Mouse (Mus musculus): ENCODE measurements around the gene Slc10a7.

DNA sequence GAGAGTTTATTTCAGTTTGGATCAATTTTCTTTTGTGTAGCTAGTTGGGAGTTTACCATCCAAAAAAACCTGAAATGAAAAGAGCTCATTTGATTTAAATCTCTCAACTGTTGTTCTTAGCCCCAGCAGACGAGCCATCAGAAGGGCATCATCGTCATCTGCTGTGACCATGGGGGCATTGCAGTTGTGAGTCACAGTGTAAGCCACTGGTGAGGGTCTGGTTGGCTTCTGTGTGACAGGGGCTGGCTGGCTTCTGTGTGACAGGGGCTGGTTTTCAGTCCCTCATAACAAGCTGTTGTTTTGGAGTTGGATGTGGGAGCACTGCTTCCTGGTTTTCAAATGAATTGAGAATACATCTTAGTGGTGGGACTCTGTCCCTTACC, 41.6 kb downstream of the Slc10a7 start:
- no peak for TF ChIP-seq CTCF (IDR thresholded peaks at IDR 0.05; ENCODE audit: low read depth)
- TF ChIP-seq EP300 (IDR thresholded peaks at IDR 0.05; ENCODE audit: low read depth), result no peak

Data from liver, postnatal 0 days (tissue).